Mouse (Mus musculus) small intestine, adult 2 months (tissue): ENCODE measurements around the gene Sertad1. TPM values are rescaled to one million over a fixed set of nuclear protein-coding genes. Genes with fewer than 3 reads are reported as not detected.

ENCODE experiments used
- H3K27ac ChIP-seq: fragments of 200-500 bp; 2 replicates; pipeline ENCODE4 v1.5.1; 2012; ENCODE audit warnings: low read depth, low read length, control low read depth, inconsistent platforms; ENCODE audit not compliant: insufficient read depth
- H3K27me3 ChIP-seq: fragments of 200-500 bp; 2 replicates; pipeline ENCODE4 v1.6.1; 2012; ENCODE audit warnings: mild to moderate bottlenecking, moderate library complexity, low read length, inconsistent platforms; ENCODE audit not compliant: control insufficient read depth, insufficient read depth
- H3K36me3 ChIP-seq: fragments of 200-500 bp; 2 replicates; pipeline ENCODE4 v1.6.1; 2012; ENCODE audit warnings: mild to moderate bottlenecking, low read length, control low read depth, inconsistent platforms; ENCODE audit not compliant: control insufficient read depth, insufficient read depth
- H3K4me1 ChIP-seq: fragments of 200-500 bp; 2 replicates; pipeline ENCODE4 v1.6.1; 2012; ENCODE audit warnings: low read length, inconsistent platforms, mixed read lengths; ENCODE audit not compliant: control insufficient read depth, insufficient read depth, insufficient read length
- H3K4me3 ChIP-seq: fragments of 200-500 bp; 2 replicates; pipeline ENCODE4 v1.5.1; 2012; ENCODE audit warnings: low read depth, mild to moderate bottlenecking, control low read depth, inconsistent platforms, low read length, moderate library complexity
- CTCF ChIP-seq: fragments of 200-500 bp; IDR thresholded peaks from 2 replicates; pipeline ENCODE4 v1.5.1; 2012; ENCODE audit warnings: low read depth, mild to moderate bottlenecking, control low read depth, inconsistent platforms, low read length, moderate library complexity, mixed read lengths; ENCODE audit not compliant: insufficient replicate concordance, insufficient read length; ENCODE audit errors: extremely low read depth
- POLR2A ChIP-seq: fragments of 200-500 bp; IDR thresholded peaks from 2 replicates; pipeline ENCODE4 v1.6.1; 2012; ENCODE audit warnings: low read depth, mild to moderate bottlenecking, control low read depth, inconsistent platforms, low read length, moderate library complexity
- WGBS: fragments of 180-500 bp; shearing (Covaris S2); methylation state at CpG from one replicate; pipeline ENCODE4 v1.1.7; 2018; 5-methylcytosine and 5-hydroxymethylcytosine counted together
- polyA plus RNA-seq: library from polyadenylated mRNA; depleted of rRNA; stranded (reverse); fragments of >200 nt; gene quantifications from 2 replicates; pipeline ENCODE4 v1.2.3, GENCODE M21; 2012

The Sertad1 gene
- polyA plus RNA-seq, 1 experiment = 156 TPM

DNA sequence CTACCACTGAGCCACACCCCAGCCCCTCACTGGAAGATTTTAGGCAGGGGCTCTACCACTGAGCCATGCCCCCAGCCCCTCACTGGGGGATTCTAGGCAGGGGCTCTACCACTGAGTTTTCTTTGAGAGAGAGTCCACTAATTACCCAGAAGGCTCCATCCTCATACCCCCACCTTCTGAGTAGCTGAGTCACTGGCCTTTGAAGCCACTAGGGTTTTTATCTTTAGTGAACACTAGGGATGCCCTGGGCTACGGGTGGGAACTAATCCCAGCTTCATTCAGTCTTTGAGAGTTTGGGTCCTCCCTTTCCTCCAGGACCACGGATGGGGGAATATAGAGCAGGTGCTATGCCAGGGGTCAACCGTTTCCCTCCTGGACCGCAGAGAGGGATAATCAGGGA, 28.1 kb upstream of the Sertad1 start:
- no peak overlapping the region for H3K4me3 ChIP-seq
- TF ChIP-seq CTCF = no peak
- no peak for TF ChIP-seq POLR2A
- no peaks in the 10 kb centered on the region for H3K4me1 ChIP-seq
- 91% methylated on average over 4 of the region's 4 CpGs for WGBS
- H3K27ac ChIP-seq = no peak overlapping the region
- H3K27me3 ChIP-seq = no peaks in the 10 kb centered on the region
- no peaks in the 10 kb centered on the region; the same call in 1 of the 2 replicates for H3K36me3 ChIP-seq

DNA sequence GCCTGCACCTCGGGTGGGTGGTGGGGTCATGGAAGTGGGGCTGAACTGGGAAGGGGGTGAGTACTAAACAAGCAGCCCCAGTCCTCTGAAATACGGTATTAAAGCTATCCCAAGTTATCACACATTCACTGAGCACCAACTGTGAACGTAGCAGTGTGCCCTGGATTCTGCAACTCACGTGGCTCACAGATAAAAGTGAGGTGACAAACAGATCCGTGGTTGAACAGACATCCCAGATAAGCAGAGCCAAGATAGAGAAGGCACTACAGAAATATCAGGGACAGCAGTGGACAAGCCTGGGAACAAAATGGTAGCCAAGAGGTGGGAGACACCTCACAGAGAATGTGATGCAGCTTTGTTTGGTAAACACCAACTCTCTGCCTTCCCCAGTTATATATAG, 27.1 kb upstream of the Sertad1 start:
- 86% methylated on average over 5 of the region's 5 CpGs for WGBS

DNA sequence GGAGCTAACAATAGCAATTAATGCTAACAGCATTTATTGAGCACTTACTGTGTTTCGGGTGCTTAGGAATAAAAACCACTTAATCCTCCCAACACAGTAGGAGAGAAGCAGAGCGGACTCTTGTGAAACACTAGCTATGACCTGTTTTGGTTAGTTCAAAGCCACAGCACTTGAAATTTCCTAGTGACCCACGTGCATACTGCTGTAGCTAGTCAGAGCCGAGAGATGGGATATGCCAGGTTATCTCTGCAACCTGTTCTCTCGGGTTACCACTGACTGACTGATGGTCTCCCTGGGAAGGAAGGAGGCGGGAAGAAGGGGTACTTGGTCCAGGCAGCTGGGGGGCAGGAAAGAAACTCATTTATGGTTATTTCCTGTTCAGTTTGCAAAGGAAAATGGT, 26.2 kb upstream of the Sertad1 start:
- Histone ChIP-seq H3K27me3 (no peaks in the 10 kb centered on the region), H3K4me1 (no peaks in the 10 kb centered on the region), H3K36me3 (no peaks in the 10 kb centered on the region; the same call in 1 of the 2 replicates), H3K4me3 (no peak overlapping the region), H3K27ac (no peak overlapping the region)
- WGBS = 77% methylated on average over 6 of the region's 6 CpGs
- TF ChIP-seq POLR2A = no peak
- no peak for TF ChIP-seq CTCF

More for the DNA sequence above, 27.1 kb upstream of the Sertad1 start:
- H3K4me3 ChIP-seq = no peak overlapping the region
- no peaks in the 10 kb centered on the region for H3K27me3 ChIP-seq
- no peak for TF ChIP-seq POLR2A
- TF ChIP-seq CTCF = no peak
- H3K4me1 ChIP-seq = no peaks in the 10 kb centered on the region
- H3K36me3 ChIP-seq = no peaks in the 10 kb centered on the region; the same call in 1 of the 2 replicates
- H3K27ac ChIP-seq = no peak overlapping the region

DNA sequence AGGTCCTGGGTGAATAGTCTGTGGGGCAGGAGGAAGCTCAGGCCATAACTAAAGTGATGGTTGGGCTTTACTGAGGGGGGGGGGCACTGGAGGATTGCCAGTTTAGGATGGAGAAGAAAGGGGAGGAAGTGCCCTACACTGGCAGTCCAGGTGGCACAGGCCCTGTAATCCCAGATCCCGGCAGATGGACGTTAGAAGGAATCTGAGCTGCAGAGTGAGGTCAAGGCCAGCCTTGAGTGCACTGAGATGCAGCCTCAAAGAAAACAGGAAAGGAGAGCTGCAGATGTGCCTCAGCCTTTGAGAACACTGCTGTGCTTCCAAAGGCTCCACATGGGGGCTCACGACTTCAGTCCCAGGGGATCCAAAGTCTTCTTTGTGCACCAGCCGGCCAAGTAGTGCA, 19.1 kb upstream of the Sertad1 start:
- H3K36me3 ChIP-seq = peaks cover 4% of the 10 kb centered on the region
- WGBS = 55% methylated on average over 4 of the region's 4 CpGs
- no peak overlapping the region for H3K4me3 ChIP-seq
- H3K27ac ChIP-seq = no peak overlapping the region
- no peaks in the 10 kb centered on the region for H3K27me3 ChIP-seq
- no peak for TF ChIP-seq POLR2A
- H3K4me1 ChIP-seq = peaks cover 1% of the 10 kb centered on the region; the same call in 1 of the 2 replicates

DNA sequence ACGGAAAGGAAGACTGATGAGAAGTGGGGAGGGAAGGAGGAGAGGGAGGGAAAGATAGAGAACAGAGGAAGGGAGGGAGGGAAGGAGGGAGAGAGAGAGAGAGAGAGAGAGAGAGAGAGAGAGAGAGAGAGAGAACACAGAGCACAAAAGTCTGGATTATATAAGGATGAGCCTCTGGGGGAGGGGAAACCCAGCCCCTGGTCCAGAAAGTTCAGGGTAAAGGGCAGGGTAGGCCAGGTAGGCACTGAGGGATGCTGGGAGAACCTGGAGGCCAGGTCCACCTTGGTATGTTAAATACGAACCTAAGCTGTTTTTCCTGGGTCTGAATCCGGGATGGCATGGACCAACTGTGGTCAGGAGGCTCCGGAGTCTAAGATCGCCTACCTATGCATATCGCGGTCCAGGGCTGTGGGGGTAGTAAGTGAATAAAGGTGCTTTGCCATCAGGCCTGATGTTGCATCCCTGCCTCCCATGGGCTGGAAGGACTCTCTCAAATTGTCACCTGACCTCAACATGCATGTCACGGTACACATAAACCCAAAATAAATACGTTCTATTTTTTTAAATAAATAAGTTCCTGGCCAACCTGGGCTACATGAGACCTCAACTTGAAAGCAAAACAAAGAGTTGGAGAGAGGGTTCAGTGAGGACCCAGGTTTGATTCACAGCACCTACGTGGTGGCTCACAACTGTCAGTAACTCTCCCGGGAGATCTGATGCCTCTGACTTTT, 15.2 kb upstream of the Sertad1 start:
- Histone ChIP-seq H3K4me1 (peaks cover 5% of the 10 kb centered on the region), H3K4me3 (no peak overlapping the region), H3K36me3 (peaks cover 4% of the 10 kb centered on the region), H3K27me3 (no peaks in the 10 kb centered on the region), H3K27ac (no peak overlapping the region)
- TF ChIP-seq POLR2A (no peak), CTCF (no peak)
- WGBS = 91% methylated on average over 11 of the region's 11 CpGs

DNA sequence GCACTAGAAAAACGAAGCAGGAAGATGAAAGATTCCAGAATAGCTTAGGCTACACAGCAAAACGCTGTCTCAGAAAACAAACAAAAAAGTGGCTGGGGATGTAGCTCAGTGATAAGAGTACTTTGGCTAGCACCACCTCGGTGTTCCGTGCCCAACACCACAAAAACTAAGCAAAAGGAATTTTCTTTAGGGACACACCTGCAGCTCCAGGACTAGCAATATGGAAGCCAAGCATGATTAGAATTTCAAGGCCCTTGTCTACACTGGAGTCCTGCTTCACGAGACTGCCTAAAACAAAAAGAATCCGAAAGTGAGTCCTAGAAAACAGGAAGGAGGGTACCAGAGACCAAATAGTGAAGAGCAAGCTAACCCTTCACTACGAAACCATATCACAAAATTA, 14.1 kb upstream of the Sertad1 start:
- Histone ChIP-seq H3K36me3 (peaks cover 9% of the 10 kb centered on the region), H3K4me3 (no peak overlapping the region), H3K4me1 (peaks cover 7% of the 10 kb centered on the region), H3K27ac (peak overlapping the region; percentile 62), H3K27me3 (no peaks in the 10 kb centered on the region)
- TF ChIP-seq CTCF = no peak
- 4% methylated on average over 7 of the region's 7 CpGs for WGBS

DNA sequence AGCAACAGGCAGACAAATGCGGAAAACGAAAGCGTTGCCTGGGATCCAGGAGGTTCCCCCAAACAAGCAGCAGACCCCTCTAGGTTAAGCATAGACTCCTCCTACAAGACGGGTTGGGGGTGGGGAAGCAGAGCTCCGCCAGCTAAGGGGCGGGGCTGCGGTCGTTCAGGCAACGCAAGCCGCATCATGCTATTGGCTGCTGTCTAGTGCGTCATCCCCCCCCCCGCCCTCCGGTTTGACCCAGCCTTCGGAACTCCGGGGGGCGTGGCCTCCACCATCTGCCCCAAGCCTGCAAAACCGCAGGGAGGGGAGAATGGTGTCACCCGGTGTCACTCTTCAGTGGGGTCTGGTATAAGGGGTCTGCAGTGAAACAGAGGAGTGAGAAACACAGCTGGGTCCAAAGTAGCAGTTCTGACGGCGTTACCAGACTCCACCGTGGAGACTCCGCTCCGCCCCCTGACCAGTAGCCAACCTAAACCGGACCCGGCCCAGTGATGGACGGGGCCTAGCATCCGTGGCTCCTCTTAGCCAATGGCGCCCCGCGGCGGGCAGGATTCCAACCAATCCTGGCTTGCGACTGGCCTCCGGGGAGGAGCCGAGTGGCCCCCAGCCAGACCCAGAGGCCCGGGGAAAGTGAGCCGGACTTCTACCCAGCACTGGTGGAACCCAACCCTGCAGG, 13.4 kb upstream of the Sertad1 start, which contains the start of gene Sertad3:
TSS of gene Sertad3 (plus strand) at position 613 of the 679 bp plus-strand sequence.
- Histone ChIP-seq H3K27me3 (no peaks in the 10 kb centered on the region), H3K27ac (peak within 1 kb of the TSS; percentile 86), H3K4me3 (peak within 1 kb of the TSS; percentile 76), H3K4me1 (peaks cover 10% of the 10 kb centered on the region), H3K36me3 (peaks cover 9% of the 10 kb centered on the region)
- WGBS = under 1% methylated on average over 36 of the region's 36 CpGs
- TF ChIP-seq CTCF = no peak
- peak; percentile 77 for TF ChIP-seq POLR2A
